ENCODE assay signal across 8 mouse cellular contexts in the genomic region with DNA sequence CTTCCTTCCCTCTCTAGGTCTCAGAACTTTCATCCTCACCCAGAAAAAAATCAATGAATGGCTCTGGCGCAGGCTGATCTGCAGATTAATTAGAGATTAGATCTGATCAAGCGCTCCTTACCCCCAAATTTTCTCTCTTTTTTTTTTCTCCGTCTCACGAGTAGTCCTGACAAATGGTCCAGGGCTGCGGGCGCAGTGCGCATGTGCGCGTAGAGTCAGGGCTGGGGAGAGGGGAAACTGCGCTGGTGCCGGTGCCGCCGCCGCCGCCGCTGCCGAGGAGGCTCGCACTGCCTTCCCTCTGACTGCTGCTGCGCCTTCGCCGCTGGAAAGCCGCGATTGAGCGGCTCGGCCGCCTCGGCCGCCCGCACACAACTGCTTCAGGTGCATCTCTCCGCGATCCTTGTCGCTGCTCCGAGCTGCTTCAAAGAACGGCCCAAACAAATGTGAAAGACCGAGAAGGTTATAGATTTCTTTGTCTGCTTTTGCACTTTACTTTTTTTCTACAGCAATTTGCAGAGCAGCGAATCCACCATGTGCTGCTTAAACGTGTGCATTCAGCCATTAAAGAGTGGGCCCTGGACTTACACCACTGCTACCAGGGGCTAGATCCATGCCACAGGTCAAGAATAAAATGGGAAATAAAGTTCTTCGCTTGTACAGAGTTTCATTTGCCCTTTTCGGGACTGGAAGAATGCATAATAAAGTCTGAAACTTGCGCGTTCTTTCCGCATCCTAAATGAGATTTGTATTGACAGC. TPM values are rescaled to one million over a fixed set of nuclear protein-coding genes. Genes with fewer than 3 reads are reported as not detected.
DNase-seq lines count a peak whose midpoint lies in the region; ATAC-seq lines count a peak whose summit lies in the region.

A gene (minus strand): TSS at position 182 of the 756 bp plus-strand sequence.

- DNase-seq in 416B (ENCODE audit: low read depth) (peak; percentile 86), liver (peak; percentile 82)
- peak; percentile 78 to 80 for DNase-seq in adrenal gland, postnatal 4 days (ENCODE audit: low spot score in 2 of 2)
- DNase-seq in embryonic facial prominence, embryonic 14.5 days (ENCODE audit: low spot score), result peak; percentile 95
- peak; percentile 48 to 71 for DNase-seq in monocyte, adult 2 months (ENCODE audit: low read depth in 1 of 2, low spot score in 2 of 2)
- DNase-seq in spleen, postnatal 36 days (ENCODE audit: low spot score in 2 of 2), result peak; percentile 89 to 90

- H3K9me3 ChIP-seq in embryonic facial prominence, embryonic 14.5 days (ENCODE audit: control insufficient read depth, low read length), result no peaks in the 10 kb centered on the region
- H3K9me3 ChIP-seq in heart, embryonic 11.5 days (replicated peaks; ENCODE audit: control insufficient read depth, low read length), result no peaks in the 10 kb centered on the region
- no peaks in the 10 kb centered on the region for H3K9me3 ChIP-seq in kidney, embryonic 15.5 days (replicated peaks)

- H3K9ac ChIP-seq in embryonic facial prominence, embryonic 14.5 days (ENCODE audit: low read depth, low read length), result peak within 1 kb of the TSS; percentile 96
- peak within 1 kb of the TSS; percentile 90 for H3K9ac ChIP-seq in heart, embryonic 11.5 days (ENCODE audit: low read depth, low read length)
- H3K9ac ChIP-seq in kidney, embryonic 15.5 days, result peak within 1 kb of the TSS; percentile 91

- H3K27ac ChIP-seq in embryonic facial prominence, embryonic 14.5 days (replicated peaks; ENCODE audit: low read depth, low read length), result peak within 1 kb of the TSS; percentile 96
- peak within 1 kb of the TSS; percentile 82 for H3K27ac ChIP-seq in heart, embryonic 11.5 days (ENCODE audit: low read depth, low read length)
- H3K27ac ChIP-seq in kidney, embryonic 15.5 days, result peak within 1 kb of the TSS; percentile 95

- H3K4me3 ChIP-seq in embryonic facial prominence, embryonic 14.5 days (ENCODE audit: low read depth, low read length), result peak within 1 kb of the TSS; percentile 88
- peak within 1 kb of the TSS; percentile 87 for H3K4me3 ChIP-seq in heart, embryonic 11.5 days (ENCODE audit: low read depth, low read length)
- H3K4me3 ChIP-seq in kidney, embryonic 15.5 days (replicated peaks), result peak within 1 kb of the TSS; percentile 93

- ATAC-seq in embryonic facial prominence, embryonic 14.5 days (ENCODE audit: low read depth), result peak; percentile 91
- peak; percentile 59 for ATAC-seq in heart, embryonic 11.5 days (replicated peaks; ENCODE audit: insufficient number of reproducible peaks, low FRiP score, low TSS enrichment)
- peak; percentile 80 for ATAC-seq in kidney, embryonic 15.5 days (replicated peaks; ENCODE audit: low FRiP score)

- under 1% methylated on average over 42 of the region's 42 CpGs for WGBS in embryonic facial prominence, embryonic 14.5 days
- 2% methylated on average over 42 of the region's 42 CpGs for WGBS in heart, embryonic 11.5 days (ENCODE audit: insufficient replicate concordance)
- 1% methylated on average over 42 of the region's 42 CpGs for WGBS in kidney, embryonic 15.5 days

- no peaks in the 10 kb centered on the region for H3K27me3 ChIP-seq in embryonic facial prominence, embryonic 14.5 days (replicated peaks; ENCODE audit: control insufficient read depth, insufficient read depth, low read length)
- H3K27me3 ChIP-seq in heart, embryonic 11.5 days (ENCODE audit: control insufficient read depth, insufficient read depth, low read length), result no peaks in the 10 kb centered on the region
- no peaks in the 10 kb centered on the region for H3K27me3 ChIP-seq in kidney, embryonic 15.5 days

- no peaks in the 10 kb centered on the region for H3K36me3 ChIP-seq in embryonic facial prominence, embryonic 14.5 days (ENCODE audit: control insufficient read depth, insufficient read depth, low read length)
- no peaks in the 10 kb centered on the region for H3K36me3 ChIP-seq in heart, embryonic 11.5 days (ENCODE audit: control insufficient read depth, insufficient read depth, low read length)
- no peaks in the 10 kb centered on the region for H3K36me3 ChIP-seq in kidney, embryonic 15.5 days

- H3K4me2 ChIP-seq in embryonic facial prominence, embryonic 14.5 days (ENCODE audit: low read depth, low read length), result peak within 1 kb of the TSS; percentile 67
- peak within 1 kb of the TSS; percentile 89 for H3K4me2 ChIP-seq in heart, embryonic 11.5 days
- H3K4me2 ChIP-seq in kidney, embryonic 15.5 days, result peak within 1 kb of the TSS; percentile 90

- H3K4me1 ChIP-seq in embryonic facial prominence, embryonic 14.5 days (ENCODE audit: control insufficient read depth, insufficient read depth, low read length), result peaks cover 9% of the 10 kb centered on the region; the same call in 1 of the 2 replicates
- H3K4me1 ChIP-seq in heart, embryonic 11.5 days (ENCODE audit: control insufficient read depth, insufficient read depth, low read length), result no peaks in the 10 kb centered on the region; the same call in 1 of the 2 replicates
- peaks cover 18% of the 10 kb centered on the region for H3K4me1 ChIP-seq in kidney, embryonic 15.5 days

RNA-seq across cellular contexts. Expression of the gene that starts here (rescaled TPM):
- 10 to 100 TPM; 21.8 to 22.0 TPM for total RNA-seq in adrenal gland, postnatal 4 days (2021)
- polyA plus RNA-seq in embryonic facial prominence, embryonic 14.5 days (2014; fragmentation: Nextera tagmentation; extraction: Ambion mirVana), result 13.6 and 17.1 TPM in 2 replicates
- 11.4 and 12.4 TPM in 2 replicates for polyA plus RNA-seq in heart, embryonic 11.5 days (2014; fragmentation: Nextera tagmentation; extraction: Ambion mirVana)
- 12.7 and 13.2 TPM in 2 replicates for polyA plus RNA-seq in kidney, embryonic 15.5 days (2015; fragmentation: Nextera tagmentation; extraction: Ambion mirVana)

Comparison
In these comparisons a context has a peak if more than half of its experiments do, and no peak if none do; other contexts are left out.
1. Peak in every context shown above with its lines: DNase-seq, ATAC-seq, H3K4me3 ChIP-seq and H3K27ac ChIP-seq.